Mouse (Mus musculus): Measurements from ENCODE around the gene Umodl1.
A peak's percentile ranks its signal among the peaks of the same experiment; 100 is the strongest.

Umodl1 gene

GRCm38 (mm10) chr17:31036168-31036876, 81.9 kb downstream of the Umodl1 start:
- DNase-seq (ENCODE audit: inconsistent age in 2 of 2, low spot score in 1 of 2): no peak

GRCm38 (mm10) chr17:31037331-31037730, 82.9 kb downstream of the Umodl1 start:
- no peak for DNase-seq (ENCODE audit: inconsistent age in 2 of 2, low spot score in 1 of 2)

- peak; percentile 45 to 69 for DNase-seq (ENCODE audit: inconsistent age in 2 of 2, low spot score in 1 of 2)
Measured at GRCm38 (mm10) chr17:31038381-31038780, 83.9 kb downstream of the Umodl1 start.

- DNase-seq (ENCODE audit: inconsistent age in 2 of 2, low spot score in 1 of 2): peak; percentile 16 to 54
Measured at GRCm38 (mm10) chr17:31039626-31040025, 85.2 kb downstream of the Umodl1 start.

GRCm38 (mm10) chr17:31040421-31040820, 86.0 kb downstream of the Umodl1 start:
- no peak for DNase-seq (ENCODE audit: inconsistent age in 2 of 2, low spot score in 1 of 2)

GRCm38 (mm10) chr17:31042751-31043150, 88.3 kb downstream of the Umodl1 start:
- DNase-seq (ENCODE audit: inconsistent age in 2 of 2, low spot score in 1 of 2): no peak

- peak in 1 of 2 experiments; percentile 44 for DNase-seq (ENCODE audit: inconsistent age in 2 of 2, low spot score in 1 of 2)
Measured at GRCm38 (mm10) chr17:31057151-31057890, 102.9 kb downstream of the Umodl1 start, which contains the start of gene Abcg1. Abcg1 (plus strand) TSS chr17:31057675.

GRCm38 (mm10) chr17:31057891-31058744, 103.7 kb downstream of the Umodl1 start:
- DNase-seq (ENCODE audit: inconsistent age in 2 of 2, low spot score in 1 of 2): peak in 1 of 2 experiments; percentile 66

- DNase-seq (ENCODE audit: inconsistent age in 2 of 2, low spot score in 1 of 2): peak; percentile 60 to 82
Measured at GRCm38 (mm10) chr17:31058745-31059085, 104.3 kb downstream of the Umodl1 start.

GRCm38 (mm10) chr17:31060196-31060587, 105.8 kb downstream of the Umodl1 start:
- no peak for DNase-seq (ENCODE audit: inconsistent age in 2 of 2, low spot score in 1 of 2)
